Mouse (Mus musculus) C2C12 (cell line): ENCODE data around the gene Tmem106b. TPM values are rescaled to one million over a fixed set of nuclear protein-coding genes. Genes with fewer than 3 reads are reported as not detected.

Experiments
- H3K27me3 ChIP-seq: one replicate; pipeline ENCODE4 v1.6.1; 2011; ENCODE audit not compliant: control insufficient read depth, insufficient read depth, insufficient read length
- H3K36me3 ChIP-seq: one replicate; pipeline ENCODE4 v1.6.1; 2011; ENCODE audit not compliant: control insufficient read depth, insufficient read depth
- H3K4me3 ChIP-seq: one replicate; pipeline ENCODE4 v1.5.1; 2011; ENCODE audit warnings: mild to moderate bottlenecking, control low read depth; ENCODE audit not compliant: poor library complexity, insufficient read depth, severe bottlenecking
- H3K79me2 ChIP-seq: one replicate; pipeline ENCODE4 v1.6.1; 2011; ENCODE audit not compliant: control insufficient read depth, insufficient read depth
- H3K79me3 ChIP-seq: one replicate; pipeline ENCODE4 v1.6.1; 2011; ENCODE audit warnings: low read depth, control low read depth
- H3ac ChIP-seq: one replicate; pipeline ENCODE3; 2011; ENCODE audit warnings: low read depth; ENCODE audit not compliant: control insufficient read depth, insufficient read length
- CEBPB ChIP-seq: IDR thresholded peaks from one replicate; pipeline ENCODE4 v1.6.1; 2011; ENCODE audit warnings: low read depth, mild to moderate bottlenecking, control low read depth, moderate library complexity
- CTCF ChIP-seq: IDR thresholded peaks from one replicate; pipeline ENCODE4 v1.5.1; 2011; ENCODE audit not compliant: control insufficient read depth, insufficient read depth, insufficient read length
- FOSL1 ChIP-seq: IDR thresholded peaks from one replicate; pipeline ENCODE4 v1.8.0; 2011; ENCODE audit warnings: mild to moderate bottlenecking, low read length; ENCODE audit not compliant: poor library complexity, insufficient read depth, severe bottlenecking
- MAX ChIP-seq: IDR thresholded peaks from one replicate; pipeline ENCODE4 v1.6.1; 2011; ENCODE audit warnings: mild to moderate bottlenecking, control low read depth
- MYOD1 ChIP-seq: IDR thresholded peaks from one replicate; pipeline ENCODE4 v1.6.1; 2011; ENCODE audit warnings: low read depth; ENCODE audit not compliant: control insufficient read depth, insufficient read length
- MYOG ChIP-seq: IDR thresholded peaks from one replicate; pipeline ENCODE4 v1.6.1; 2011; ENCODE audit not compliant: control insufficient read depth, insufficient read length; ENCODE audit errors: extremely low read depth
- USF1 ChIP-seq: IDR thresholded peaks from one replicate; pipeline ENCODE4 v1.6.1; 2011; ENCODE audit warnings: low read depth, mild to moderate bottlenecking, control low read depth, moderate library complexity
- polyA plus RNA-seq: library from polyadenylated mRNA; unstranded; fragments of >200 nt; fragmentation: generic; extraction: Trizol; gene quantifications from one replicate; pipeline ENCODE4 v1.2.1, GENCODE M21; 2012; ENCODE audit warnings: missing spikeins

Tmem106b gene
- polyA plus RNA-seq, 1 experiment, result 7.9 TPM

DNA sequence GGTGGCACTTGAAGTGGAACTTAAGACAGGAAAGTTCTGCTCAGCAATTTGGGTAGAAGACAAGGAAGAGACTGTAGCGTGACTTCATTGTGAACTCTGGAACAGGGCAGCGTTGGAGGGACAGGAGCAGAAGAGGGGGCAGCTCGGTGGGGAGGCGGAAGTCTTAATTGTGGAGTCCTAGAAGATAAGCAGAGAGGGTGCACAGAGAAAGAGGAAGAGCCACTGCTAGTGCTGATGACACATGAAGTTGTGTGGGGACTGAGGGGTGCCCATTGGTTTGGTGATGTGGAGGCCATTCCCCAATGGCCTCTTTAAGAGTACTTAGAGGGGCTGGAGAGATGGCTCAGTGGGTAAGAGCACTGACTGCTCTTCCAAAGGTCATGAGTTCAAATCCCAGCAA is 3.5 kb downstream of the Tmem106b start:
- Histone ChIP-seq H3K27me3 (no peaks in the 10 kb centered on the region), H3K79me2 (peaks cover 11% of the 10 kb centered on the region), H3K4me3 (no peak overlapping the region), H3K36me3 (peaks cover 36% of the 10 kb centered on the region), H3ac (no peak overlapping the region), H3K79me3 (no peaks in the 10 kb centered on the region)
- TF ChIP-seq CTCF (no peak), USF1 (no peak), FOSL1 (no peak), CEBPB (no peak), MYOD1 (no peak), MYOG (no peak), MAX (no peak)

DNA sequence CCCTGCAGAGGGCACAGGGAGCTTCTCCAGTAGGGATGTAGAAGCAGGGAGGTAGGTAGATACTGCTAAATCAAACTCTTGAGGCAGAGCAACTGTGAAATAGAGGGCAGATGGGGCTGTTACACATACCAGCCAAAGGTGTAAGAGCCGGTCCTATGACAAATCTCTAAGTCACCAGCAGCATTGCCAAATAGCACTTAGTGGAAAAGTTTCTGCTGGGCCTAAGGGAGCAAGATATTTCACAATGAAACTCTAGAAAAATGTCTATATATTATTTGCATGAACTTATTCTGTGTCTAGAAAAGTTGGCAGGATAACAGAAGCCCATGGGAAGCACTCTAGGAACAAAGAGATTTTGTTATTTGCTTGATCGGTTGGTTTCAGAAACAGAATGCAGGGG is 4.3 kb downstream of the Tmem106b start:
- no peaks in the 10 kb centered on the region for H3K27me3 ChIP-seq
- peaks cover 43% of the 10 kb centered on the region for H3K36me3 ChIP-seq
- no peak overlapping the region for H3K4me3 ChIP-seq
- no peaks in the 10 kb centered on the region for H3K79me3 ChIP-seq
- H3ac ChIP-seq, result no peak overlapping the region
- no peak for TF ChIP-seq USF1
- TF ChIP-seq MYOD1, result no peak
- no peak for TF ChIP-seq CTCF
- TF ChIP-seq FOSL1, result no peak
- TF ChIP-seq CEBPB, result no peak
- no peak for TF ChIP-seq MAX
- TF ChIP-seq MYOG, result no peak
- peaks cover 11% of the 10 kb centered on the region for H3K79me2 ChIP-seq

- Histone ChIP-seq H3K79me2 (no peaks in the 10 kb centered on the region), H3K4me3 (no peak overlapping the region), H3K79me3 (no peaks in the 10 kb centered on the region), H3K36me3 (peaks cover 44% of the 10 kb centered on the region), H3ac (no peak overlapping the region), H3K27me3 (no peaks in the 10 kb centered on the region)
- no peak for TF ChIP-seq MAX
- no peak for TF ChIP-seq MYOG
- no peak for TF ChIP-seq CEBPB
Observed at GRCm38 (mm10) chr6:13082881-13083280, 13.3 kb downstream of the Tmem106b start.

DNA sequence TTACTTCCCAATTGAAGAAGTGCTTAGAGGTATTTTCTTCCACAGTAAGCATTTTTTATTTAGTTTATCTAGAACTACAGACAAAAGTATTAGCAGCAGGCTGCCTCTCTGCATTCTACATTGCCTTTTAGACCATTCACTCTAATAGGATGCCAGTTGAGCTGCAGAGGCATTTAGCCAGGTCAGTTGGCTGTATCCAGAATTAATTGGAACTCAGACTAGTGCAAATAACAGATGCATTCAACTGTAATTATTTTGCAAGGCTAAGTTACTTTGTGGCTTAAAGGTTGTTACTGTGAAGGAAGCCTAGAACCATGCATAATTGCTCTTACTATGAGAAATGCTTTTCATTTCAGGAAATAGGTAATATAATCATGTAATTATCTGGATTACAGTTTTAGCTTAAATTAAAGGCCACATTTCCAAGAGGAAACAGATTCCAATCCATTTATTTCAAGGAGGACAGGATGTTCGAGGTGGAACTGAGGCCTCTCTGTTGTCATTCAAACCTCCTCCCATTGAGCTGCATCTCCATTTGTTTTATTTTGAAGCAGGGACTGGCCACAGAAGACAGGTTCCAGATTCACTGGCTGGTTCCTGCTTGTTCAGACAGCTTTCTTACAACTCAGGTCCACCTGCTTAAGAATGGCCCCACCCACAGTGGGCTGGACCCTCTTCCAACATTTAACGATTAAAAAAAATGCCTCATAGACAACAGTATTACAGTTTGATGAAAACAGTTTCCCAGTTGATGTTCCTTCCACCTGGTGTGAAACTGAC is 27.3 kb downstream of the Tmem106b start:
- Histone ChIP-seq H3K79me3 (no peaks in the 10 kb centered on the region), H3K27me3 (no peaks in the 10 kb centered on the region), H3ac (no peak overlapping the region), H3K79me2 (no peaks in the 10 kb centered on the region), H3K4me3 (no peak overlapping the region), H3K36me3 (no peaks in the 10 kb centered on the region)
- TF ChIP-seq MYOG, result no peak
- TF ChIP-seq MAX, result no peak
- no peak for TF ChIP-seq USF1
- no peak for TF ChIP-seq FOSL1
- TF ChIP-seq MYOD1, result no peak
- TF ChIP-seq CEBPB, result no peak
- TF ChIP-seq CTCF, result no peak

- no peak overlapping the region for H3K4me3 ChIP-seq
Observed at GRCm38 (mm10) chr6:13100137-13100536, 30.6 kb downstream of the Tmem106b start.

GRCm38 (mm10) chr6:13108662-13109061 is 39.1 kb downstream of the Tmem106b start:
- no peak overlapping the region for H3ac ChIP-seq
- H3K79me2 ChIP-seq, result no peaks in the 10 kb centered on the region
- no peaks in the 10 kb centered on the region for H3K79me3 ChIP-seq
- no peaks in the 10 kb centered on the region for H3K27me3 ChIP-seq
- TF ChIP-seq CTCF (no peak), MYOG (no peak), MYOD1 (no peak)
- H3K4me3 ChIP-seq, result no peak overlapping the region
- H3K36me3 ChIP-seq, result no peaks in the 10 kb centered on the region

More at GRCm38 (mm10) chr6:13100137-13100536, 30.6 kb downstream of the Tmem106b start:
- Histone ChIP-seq H3K79me3 (no peaks in the 10 kb centered on the region), H3K27me3 (no peaks in the 10 kb centered on the region), H3K36me3 (no peaks in the 10 kb centered on the region), H3ac (no peak overlapping the region), H3K79me2 (no peaks in the 10 kb centered on the region)
- no peak for TF ChIP-seq MAX
- no peak for TF ChIP-seq FOSL1
